Mouse (Mus musculus): ENCODE measurements at regions not wholly inside any gene's neighbourhood (a gene's known extent, or its start where the extent isn't known, plus 50 kb on each side); places are given as distances from the start of the nearest gene placed in this dataset.
"Not testable (repeated sequence)": the region's sequence is repeated elsewhere in the genome, so short reads cannot be mapped to it uniquely, and the experiment has no call there.

- H3K4me1 ChIP-seq (replicated peaks; ENCODE audit: control insufficient read depth, insufficient read depth, low read length); H3K9ac ChIP-seq (ENCODE audit: low read depth, low read length); H3K4me3 ChIP-seq (ENCODE audit: low read depth, low read length); H3K9me3 ChIP-seq (ENCODE audit: control insufficient read depth, low read length); H3K36me3 ChIP-seq (ENCODE audit: control insufficient read depth, insufficient read depth, low read length); ATAC-seq (ENCODE audit: low FRiP score); H3K27me3 ChIP-seq (ENCODE audit: control insufficient read depth, insufficient read depth, low read length); H3K4me2 ChIP-seq (replicated peaks; ENCODE audit: low read depth, low read length); DNase-seq (ENCODE audit: low spot score); H3K27ac ChIP-seq (ENCODE audit: low read depth, low read length): not testable (repeated sequence)
- WGBS = 66% methylated on average over 6 of the region's 6 CpGs
These were observed 106.2 kb upstream of the Asap2 start for GRCm38 (mm10) chr12:20884104-20884503.

DNA sequence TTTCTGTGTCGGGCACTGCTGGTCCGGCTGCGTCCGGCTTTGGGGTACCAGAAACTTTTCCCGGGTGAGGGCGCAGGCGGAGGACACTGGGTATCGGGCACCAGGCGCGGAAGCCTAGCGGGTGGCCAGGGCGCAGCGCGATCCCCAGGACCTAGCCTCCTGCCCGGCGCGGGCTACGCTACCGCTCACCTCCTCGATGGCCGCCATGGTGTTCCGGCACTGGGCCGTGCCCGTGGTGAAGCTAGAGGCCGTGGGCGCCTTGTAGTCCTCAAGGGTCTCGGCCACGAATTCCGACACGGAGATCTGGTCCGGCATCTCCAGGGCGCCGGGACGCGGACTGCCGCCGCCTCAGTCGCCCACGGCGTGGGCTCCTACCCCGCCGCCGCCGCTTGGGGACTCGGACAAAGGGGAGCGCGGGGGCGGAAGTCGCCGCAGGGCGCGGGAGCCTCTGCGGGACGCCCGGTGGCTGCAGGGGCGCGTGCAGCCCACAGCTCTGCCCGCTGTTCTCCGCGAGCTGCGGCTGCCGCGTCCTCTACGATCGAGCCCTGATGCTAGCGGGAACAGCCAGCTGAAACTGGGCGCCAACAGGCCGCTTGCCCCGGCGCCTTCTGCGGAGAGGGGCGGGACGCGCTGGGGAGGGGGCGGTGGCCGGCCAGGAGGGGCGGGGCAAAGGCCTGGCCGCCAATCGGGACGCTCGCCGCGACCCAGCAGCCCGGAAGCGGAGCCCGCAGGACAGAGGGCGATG, 69.4 kb upstream of the Asap2 start:
- H3K4me3 ChIP-seq (ENCODE audit: low read depth, low read length) = peak overlapping the region; percentile 80
- H3K9me3 ChIP-seq (ENCODE audit: control insufficient read depth, low read length); H3K27me3 ChIP-seq (ENCODE audit: control insufficient read depth, insufficient read depth, low read length); H3K4me1 ChIP-seq (replicated peaks; ENCODE audit: control insufficient read depth, insufficient read depth, low read length); H3K36me3 ChIP-seq (ENCODE audit: control insufficient read depth, insufficient read depth, low read length): not testable (repeated sequence)
- WGBS = under 1% methylated on average over 68 of the region's 87 CpGs
- peak overlapping the region; percentile 87 for H3K27ac ChIP-seq (ENCODE audit: low read depth, low read length)
- peak; percentile 100 for ATAC-seq (ENCODE audit: low FRiP score)
- peak overlapping the region; percentile 90 for H3K9ac ChIP-seq (ENCODE audit: low read depth, low read length)
- peak; percentile 83 for DNase-seq (ENCODE audit: low spot score)
- H3K4me2 ChIP-seq (replicated peaks; ENCODE audit: low read depth, low read length) = peak overlapping the region; percentile 35

DNA sequence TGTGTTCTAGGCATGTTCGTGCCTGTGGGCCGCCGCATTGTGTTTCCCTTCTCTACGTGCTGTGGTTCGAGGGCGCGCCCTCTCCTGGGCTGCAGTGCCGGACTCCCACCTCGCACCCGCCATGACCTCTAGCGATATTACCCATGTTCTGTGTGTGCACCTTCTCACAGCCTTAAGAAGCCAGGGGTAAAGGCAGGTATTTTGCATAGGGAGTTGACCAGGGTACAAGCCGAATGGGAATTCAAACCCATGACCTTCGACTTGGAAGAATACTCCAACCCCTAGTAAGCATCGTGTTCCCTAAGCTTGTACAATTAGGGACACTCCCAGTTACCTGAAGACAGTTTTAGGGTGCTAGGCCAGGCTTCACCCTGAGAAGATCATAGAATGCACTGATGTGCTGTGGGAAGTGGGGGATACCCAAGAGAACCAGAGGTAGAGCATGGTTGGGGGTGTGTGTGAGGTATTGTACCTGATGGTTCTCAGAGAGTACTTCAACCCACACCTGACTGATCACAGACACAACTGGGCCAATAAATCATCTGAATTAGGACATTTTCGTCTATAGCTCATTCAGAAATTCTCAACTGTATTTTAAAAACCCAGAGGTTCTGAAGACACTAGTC, 68.7 kb upstream of the Asap2 start:
- not testable (repeated sequence) for H3K9ac ChIP-seq (ENCODE audit: low read depth, low read length)

GRCm38 (mm10) chr12:20928966-20929365, 61.3 kb upstream of the Asap2 start:
- H3K27ac ChIP-seq (ENCODE audit: low read depth, low read length); H3K4me1 ChIP-seq (replicated peaks; ENCODE audit: control insufficient read depth, insufficient read depth, low read length); H3K4me3 ChIP-seq (ENCODE audit: low read depth, low read length); H3K9me3 ChIP-seq (ENCODE audit: control insufficient read depth, low read length); H3K36me3 ChIP-seq (ENCODE audit: control insufficient read depth, insufficient read depth, low read length); H3K27me3 ChIP-seq (ENCODE audit: control insufficient read depth, insufficient read depth, low read length); H3K4me2 ChIP-seq (replicated peaks; ENCODE audit: low read depth, low read length); H3K9ac ChIP-seq (ENCODE audit: low read depth, low read length); ATAC-seq (ENCODE audit: low FRiP score): not testable (repeated sequence)
- 30% methylated on average over 3 of the region's 3 CpGs for WGBS
- DNase-seq (ENCODE audit: low spot score) = peak; percentile 73

More for the DNA sequence above, 68.7 kb upstream of the Asap2 start:
- WGBS = 15% methylated on average over 12 of the region's 15 CpGs
- not testable (repeated sequence) for H3K27me3 ChIP-seq (ENCODE audit: control insufficient read depth, insufficient read depth, low read length); H3K36me3 ChIP-seq (ENCODE audit: control insufficient read depth, insufficient read depth, low read length); H3K27ac ChIP-seq (ENCODE audit: low read depth, low read length); ATAC-seq (ENCODE audit: low FRiP score); H3K4me1 ChIP-seq (replicated peaks; ENCODE audit: control insufficient read depth, insufficient read depth, low read length); H3K4me2 ChIP-seq (replicated peaks; ENCODE audit: low read depth, low read length); H3K9me3 ChIP-seq (ENCODE audit: control insufficient read depth, low read length)
- peak overlapping the region; percentile 80 for H3K4me3 ChIP-seq (ENCODE audit: low read depth, low read length)
- peak; percentile 33 for DNase-seq (ENCODE audit: low spot score)
